Mouse (Mus musculus): ENCODE measurements around the gene Tmprss6. TPM values are rescaled to one million over a fixed set of nuclear protein-coding genes. Genes with fewer than 3 reads are reported as not detected.
A peak's percentile ranks its signal among the peaks of the same experiment; 100 is the strongest.

Tmprss6 gene
- polyA plus RNA-seq, 1 experiment: 0.74 TPM

- TF ChIP-seq CTCF (IDR thresholded peaks at IDR 0.05; ENCODE audit: control insufficient read depth, insufficient read depth, insufficient replicate concordance, low read depth, low read length) (peak; percentile 92; the same call in 1 of the 2 replicates), POLR2A (IDR thresholded peaks at IDR 0.05; ENCODE audit: control insufficient read depth, low read depth, low read length) (no peak)
- Histone ChIP-seq H3K4me3 (ENCODE audit: control insufficient read depth, low read depth, low read length) (no peak overlapping the region), H3K36me3 (ENCODE audit: control insufficient read depth, insufficient read depth, low read length) (no peaks in the 10 kb centered on the region), H3K27ac (ENCODE audit: control insufficient read depth, insufficient read depth, low read depth, low read length) (no peak overlapping the region), H3K4me1 (ENCODE audit: control insufficient read depth, insufficient read depth, low read length) (0 out of 2 replicates have a peak, but pooled peaks cover 2% of the 10 kb centered on the region), H3K27me3 (ENCODE audit: control insufficient read depth, insufficient read depth, low read length) (no peaks in the 10 kb centered on the region)
Observed at GRCm38 (mm10) chr15:78422046-78422956, 46.1 kb downstream of the Tmprss6 start.

GRCm38 (mm10) chr15:78420395-78420794 lies 48.0 kb downstream of the Tmprss6 start:
- TF ChIP-seq CTCF (IDR thresholded peaks at IDR 0.05; ENCODE audit: control insufficient read depth, insufficient read depth, insufficient replicate concordance, low read depth, low read length) (no peak), POLR2A (IDR thresholded peaks at IDR 0.05; ENCODE audit: control insufficient read depth, low read depth, low read length) (no peak)
- no peak overlapping the region for H3K27ac ChIP-seq (ENCODE audit: control insufficient read depth, insufficient read depth, low read depth, low read length)
- H3K27me3 ChIP-seq (ENCODE audit: control insufficient read depth, insufficient read depth, low read length): no peaks in the 10 kb centered on the region
- H3K36me3 ChIP-seq (ENCODE audit: control insufficient read depth, insufficient read depth, low read length): no peaks in the 10 kb centered on the region
- no peak overlapping the region for H3K4me3 ChIP-seq (ENCODE audit: control insufficient read depth, low read depth, low read length)
- peaks cover 4% of the 10 kb centered on the region; the same call in 1 of the 2 replicates for H3K4me1 ChIP-seq (ENCODE audit: control insufficient read depth, insufficient read depth, low read length)

GRCm38 (mm10) chr15:78416937-78417336 lies 51.5 kb downstream of the Tmprss6 start:
- H3K27ac ChIP-seq (ENCODE audit: control insufficient read depth, insufficient read depth, low read depth, low read length): peak overlapping the region; percentile 45; the same call in 1 of the 2 replicates

GRCm38 (mm10) chr15:78414157-78414556 lies 54.3 kb downstream of the Tmprss6 start:
- TF ChIP-seq CTCF (IDR thresholded peaks at IDR 0.05; ENCODE audit: control insufficient read depth, insufficient read depth, insufficient replicate concordance, low read depth, low read length) (no peak), POLR2A (IDR thresholded peaks at IDR 0.05; ENCODE audit: control insufficient read depth, low read depth, low read length) (no peak)
- no peaks in the 10 kb centered on the region for H3K27me3 ChIP-seq (ENCODE audit: control insufficient read depth, insufficient read depth, low read length)
- no peak overlapping the region for H3K27ac ChIP-seq (ENCODE audit: control insufficient read depth, insufficient read depth, low read depth, low read length)

More at GRCm38 (mm10) chr15:78416937-78417336, 51.5 kb downstream of the Tmprss6 start:
- H3K36me3 ChIP-seq (ENCODE audit: control insufficient read depth, insufficient read depth, low read length): no peaks in the 10 kb centered on the region
- H3K4me3 ChIP-seq (ENCODE audit: control insufficient read depth, low read depth, low read length): no peak overlapping the region
- no peak for TF ChIP-seq CTCF (IDR thresholded peaks at IDR 0.05; ENCODE audit: control insufficient read depth, insufficient read depth, insufficient replicate concordance, low read depth, low read length)
- no peak for TF ChIP-seq POLR2A (IDR thresholded peaks at IDR 0.05; ENCODE audit: control insufficient read depth, low read depth, low read length)
- peaks cover 2% of the 10 kb centered on the region; the same call in 1 of the 2 replicates for H3K4me1 ChIP-seq (ENCODE audit: control insufficient read depth, insufficient read depth, low read length)
- H3K27me3 ChIP-seq (ENCODE audit: control insufficient read depth, insufficient read depth, low read length): no peaks in the 10 kb centered on the region

GRCm38 (mm10) chr15:78413719-78414117 lies 54.7 kb downstream of the Tmprss6 start:
- Histone ChIP-seq H3K27ac (ENCODE audit: control insufficient read depth, insufficient read depth, low read depth, low read length) (no peak overlapping the region), H3K36me3 (ENCODE audit: control insufficient read depth, insufficient read depth, low read length) (no peaks in the 10 kb centered on the region), H3K4me1 (ENCODE audit: control insufficient read depth, insufficient read depth, low read length) (peaks cover 4% of the 10 kb centered on the region; the same call in 1 of the 2 replicates), H3K4me3 (ENCODE audit: control insufficient read depth, low read depth, low read length) (no peak overlapping the region), H3K27me3 (ENCODE audit: control insufficient read depth, insufficient read depth, low read length) (no peaks in the 10 kb centered on the region)
- TF ChIP-seq POLR2A (IDR thresholded peaks at IDR 0.05; ENCODE audit: control insufficient read depth, low read depth, low read length): no peak
- no peak for TF ChIP-seq CTCF (IDR thresholded peaks at IDR 0.05; ENCODE audit: control insufficient read depth, insufficient read depth, insufficient replicate concordance, low read depth, low read length)

More at GRCm38 (mm10) chr15:78414157-78414556, 54.3 kb downstream of the Tmprss6 start:
- H3K36me3 ChIP-seq (ENCODE audit: control insufficient read depth, insufficient read depth, low read length): no peaks in the 10 kb centered on the region
- no peak overlapping the region for H3K4me3 ChIP-seq (ENCODE audit: control insufficient read depth, low read depth, low read length)
- H3K4me1 ChIP-seq (ENCODE audit: control insufficient read depth, insufficient read depth, low read length): peaks cover 4% of the 10 kb centered on the region; the same call in 1 of the 2 replicates

GRCm38 (mm10) chr15:78413083-78413718 lies 55.2 kb downstream of the Tmprss6 start:
- no peak overlapping the region for H3K4me3 ChIP-seq (ENCODE audit: control insufficient read depth, low read depth, low read length)
- peaks cover 4% of the 10 kb centered on the region; the same call in 1 of the 2 replicates for H3K4me1 ChIP-seq (ENCODE audit: control insufficient read depth, insufficient read depth, low read length)
- H3K27ac ChIP-seq (ENCODE audit: control insufficient read depth, insufficient read depth, low read depth, low read length): no peak overlapping the region
- no peaks in the 10 kb centered on the region for H3K27me3 ChIP-seq (ENCODE audit: control insufficient read depth, insufficient read depth, low read length)
- TF ChIP-seq CTCF (IDR thresholded peaks at IDR 0.05; ENCODE audit: control insufficient read depth, insufficient read depth, insufficient replicate concordance, low read depth, low read length): no peak
- no peak for TF ChIP-seq POLR2A (IDR thresholded peaks at IDR 0.05; ENCODE audit: control insufficient read depth, low read depth, low read length)
- H3K36me3 ChIP-seq (ENCODE audit: control insufficient read depth, insufficient read depth, low read length): no peaks in the 10 kb centered on the region

- no peak overlapping the region for H3K27ac ChIP-seq (ENCODE audit: control insufficient read depth, insufficient read depth, low read depth, low read length)
- TF ChIP-seq CTCF (IDR thresholded peaks at IDR 0.05; ENCODE audit: control insufficient read depth, insufficient read depth, insufficient replicate concordance, low read depth, low read length) (no peak), POLR2A (IDR thresholded peaks at IDR 0.05; ENCODE audit: control insufficient read depth, low read depth, low read length) (no peak)
- H3K36me3 ChIP-seq (ENCODE audit: control insufficient read depth, insufficient read depth, low read length): no peaks in the 10 kb centered on the region
- peaks cover 18% of the 10 kb centered on the region for H3K4me1 ChIP-seq (ENCODE audit: control insufficient read depth, insufficient read depth, low read length)
- H3K27me3 ChIP-seq (ENCODE audit: control insufficient read depth, insufficient read depth, low read length): no peaks in the 10 kb centered on the region
- H3K4me3 ChIP-seq (ENCODE audit: control insufficient read depth, low read depth, low read length): no peak overlapping the region
Observed at GRCm38 (mm10) chr15:78409570-78410052, 58.8 kb downstream of the Tmprss6 start.
